Mouse (Mus musculus) lung, adult 2 months (tissue): ENCODE data around the gene Ucma. TPM values are rescaled to one million over a fixed set of nuclear protein-coding genes. Genes with fewer than 3 reads are reported as not detected.

Experiments used
- DNase-seq: peaks from one replicate; pipeline ENCODE4 v3.0.0; 2022
- H3K4me1 ChIP-seq: fragments of 200-500 bp; 2 replicates; pipeline ENCODE4 v1.6.1; 2011; ENCODE audit warnings: low read length; ENCODE audit not compliant: control insufficient read depth, insufficient read depth
- H3K4me3 ChIP-seq: fragments of 200-500 bp; replicated peaks from 2 replicates; pipeline ENCODE3; 2011; ENCODE audit warnings: low read depth, mild to moderate bottlenecking, control low read depth, low read length; ENCODE audit errors: extremely low read depth
- CTCF ChIP-seq: fragments of 200-500 bp; IDR thresholded peaks from 2 replicates; pipeline ENCODE4 v1.5.1; 2011; ENCODE audit warnings: mild to moderate bottlenecking, low read length, control low read depth; ENCODE audit not compliant: insufficient read depth
- POLR2A ChIP-seq: fragments of 200-500 bp; IDR thresholded peaks from 2 replicates; pipeline ENCODE4 v1.6.1; 2011; ENCODE audit warnings: low read depth, mild to moderate bottlenecking, control low read depth, low read length, borderline replicate concordance; ENCODE audit errors: extremely low read depth
- WGBS: fragments of 180-500 bp; shearing (Covaris S2); methylation state at CpG from one replicate; pipeline ENCODE4 v1.1.7; 2018; 5-methylcytosine and 5-hydroxymethylcytosine counted together
- polyA plus RNA-seq: library from polyadenylated mRNA; depleted of rRNA; stranded (reverse); fragments of >200 nt; gene quantifications from 2 replicates; pipeline ENCODE4 v1.2.3, GENCODE M21; 2012

Ucma gene
- polyA plus RNA-seq, 1 experiment, result 0.22 TPM

DNA sequence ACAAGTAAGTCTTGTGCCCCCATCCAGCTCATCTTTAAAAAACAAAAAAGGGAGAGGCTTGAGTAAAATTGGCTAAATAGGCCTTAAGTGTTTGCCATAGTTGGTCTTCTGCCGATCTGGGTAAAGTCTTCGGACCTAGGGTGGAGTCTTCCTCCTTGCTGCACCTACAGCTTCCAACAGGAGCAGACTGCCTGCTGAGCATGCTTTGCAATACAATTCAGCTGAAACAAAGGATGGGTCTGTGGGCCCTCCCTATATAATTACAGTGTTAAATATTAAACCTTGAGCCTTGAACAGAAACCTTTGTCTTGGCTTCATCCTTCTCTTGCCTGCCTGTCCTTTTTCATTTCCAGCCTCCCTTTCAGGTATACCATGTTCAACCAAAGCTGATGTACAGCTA, 8.1 kb upstream of the Ucma start:
- WGBS, result 93% methylated on average over 2 of the region's 2 CpGs
- DNase-seq, result no peak
- Histone ChIP-seq H3K4me1 (no peaks in the 10 kb centered on the region), H3K4me3 (no peak overlapping the region)
- TF ChIP-seq POLR2A (no peak), CTCF (no peak)

- no peak overlapping the region for H3K4me3 ChIP-seq
- 58% methylated on average over 2 of the region's 2 CpGs for WGBS
- no peak for DNase-seq
- H3K4me1 ChIP-seq, result no peaks in the 10 kb centered on the region
- TF ChIP-seq POLR2A, result no peak
- no peak for TF ChIP-seq CTCF
Observed at GRCm38 (mm10) chr2:4969083-4969482, 6.8 kb upstream of the Ucma start.

- WGBS, result 49% methylated on average over 8 of the region's 8 CpGs
- Histone ChIP-seq H3K4me3 (no peak overlapping the region), H3K4me1 (no peaks in the 10 kb centered on the region)
- DNase-seq, result no peak
- TF ChIP-seq POLR2A (no peak), CTCF (no peak)
Observed at GRCm38 (mm10) chr2:4978091-4978490, 2.2 kb downstream of the Ucma start.

GRCm38 (mm10) chr2:4983987-4984386, 8.1 kb downstream of the Ucma start:
- H3K4me3 ChIP-seq, result no peak overlapping the region
- DNase-seq, result no peak
- TF ChIP-seq POLR2A, result no peak
- TF ChIP-seq CTCF, result no peak
- 36% methylated on average over 5 of the region's 5 CpGs for WGBS
- H3K4me1 ChIP-seq, result no peaks in the 10 kb centered on the region

DNA sequence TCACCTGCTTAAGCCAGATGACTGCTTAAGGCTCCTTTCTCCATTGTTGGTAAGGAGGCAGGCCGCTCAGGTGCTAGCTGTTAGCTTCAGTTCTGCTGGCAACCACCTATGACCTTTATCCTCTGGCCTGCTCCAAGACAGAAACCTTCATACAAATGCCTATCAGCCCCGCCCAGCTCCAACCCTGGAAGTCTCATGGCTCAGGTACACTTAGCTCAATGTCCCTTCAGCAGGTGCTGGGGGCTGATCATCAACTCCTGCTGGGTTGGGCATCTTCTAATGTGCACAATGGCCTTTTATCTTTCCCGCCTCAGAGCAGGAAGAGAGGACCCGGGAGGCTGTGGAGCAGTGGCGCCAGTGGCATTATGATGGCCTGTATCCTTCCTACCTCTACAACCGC, 9.1 kb downstream of the Ucma start:
- TF ChIP-seq POLR2A (no peak), CTCF (no peak)
- H3K4me3 ChIP-seq, result no peak overlapping the region
- no peak for DNase-seq
- no peaks in the 10 kb centered on the region for H3K4me1 ChIP-seq
- WGBS, result 80% methylated on average over 6 of the region's 6 CpGs

DNA sequence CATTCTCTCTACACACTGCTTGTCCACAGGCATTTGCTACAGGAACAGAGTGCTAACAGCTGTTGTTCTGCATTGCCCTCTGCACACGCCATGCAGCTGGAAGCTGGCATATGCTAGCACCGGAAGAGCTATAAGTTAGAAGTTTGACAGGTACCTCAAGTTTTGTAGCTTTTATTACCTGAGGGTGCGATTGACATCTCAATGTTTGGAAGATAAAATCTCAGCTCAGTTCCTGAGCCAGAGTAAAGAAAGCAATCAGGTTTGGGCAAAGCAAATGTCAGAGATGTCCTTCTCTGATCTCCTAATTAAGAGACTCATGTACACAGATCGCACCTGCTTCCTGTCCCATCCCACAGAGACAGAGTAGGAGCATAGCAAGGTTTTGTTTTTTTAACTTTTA, 10.9 kb downstream of the Ucma start:
- Histone ChIP-seq H3K4me3 (no peak overlapping the region), H3K4me1 (no peaks in the 10 kb centered on the region)
- no peak for DNase-seq
- 63% methylated on average over 4 of the region's 4 CpGs for WGBS
- TF ChIP-seq CTCF, result no peak

GRCm38 (mm10) chr2:4987388-4988180, 11.7 kb downstream of the Ucma start:
- no peaks in the 10 kb centered on the region for H3K4me1 ChIP-seq
- no peak for DNase-seq
- H3K4me3 ChIP-seq, result no peak overlapping the region
- 53% methylated on average over 8 of the region's 8 CpGs for WGBS
- TF ChIP-seq POLR2A, result no peak
- TF ChIP-seq CTCF, result no peak

DNA sequence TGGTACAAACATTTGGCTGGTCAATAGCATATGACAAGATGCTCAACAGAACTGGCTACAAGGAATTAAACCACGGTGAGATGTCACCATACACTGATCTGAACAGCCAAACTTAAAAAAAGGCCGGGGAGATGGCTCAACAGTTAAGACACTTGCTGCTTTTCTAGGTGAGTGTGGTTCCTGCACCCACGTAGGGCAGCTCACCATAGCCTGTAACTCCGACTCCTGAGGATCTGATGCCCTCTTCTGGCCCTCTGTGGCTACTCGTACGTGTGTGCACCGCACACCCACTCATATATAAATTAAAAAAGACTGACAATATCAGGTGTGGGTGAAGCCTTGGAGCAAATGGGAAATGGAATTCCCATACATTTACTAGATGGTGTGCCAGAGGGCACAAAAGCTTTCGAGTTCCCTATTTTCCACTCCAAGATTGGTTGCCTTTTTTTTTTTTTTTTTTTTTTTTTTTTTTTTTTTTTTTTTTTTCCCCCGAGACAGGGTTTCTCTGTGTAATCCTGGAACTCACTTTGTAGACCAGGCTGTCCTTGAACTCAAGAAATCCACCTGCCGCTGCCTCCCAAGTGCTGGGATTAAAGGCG, 13.0 kb downstream of the Ucma start:
- peak; percentile 10 for DNase-seq
- Histone ChIP-seq H3K4me1 (no peaks in the 10 kb centered on the region), H3K4me3 (no peak overlapping the region)
- 72% methylated on average over 11 of the region's 11 CpGs for WGBS
- peak; percentile 59; the same call in 1 of the 2 replicates for TF ChIP-seq CTCF
- TF ChIP-seq POLR2A, result no peak

DNA sequence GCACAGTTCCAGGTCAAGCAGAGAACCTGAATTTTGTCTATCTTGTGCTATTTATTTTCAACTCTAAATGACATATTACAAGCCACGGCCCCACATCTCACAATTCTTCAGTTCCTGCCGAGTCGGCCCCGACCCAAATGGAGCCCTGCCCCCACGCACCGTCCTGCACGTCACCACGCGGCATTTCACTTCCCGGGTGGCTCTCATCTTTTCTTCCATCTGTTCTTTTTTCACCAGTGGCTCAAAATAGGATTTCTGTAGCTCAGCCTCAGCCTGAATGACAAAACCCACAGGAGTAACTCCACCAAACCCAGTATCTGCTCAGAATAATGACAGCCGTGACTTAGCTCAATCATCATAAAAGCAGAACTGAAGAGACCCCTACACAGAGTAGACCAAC, 17.7 kb downstream of the Ucma start:
- TF ChIP-seq POLR2A (no peak), CTCF (no peak)
- H3K4me3 ChIP-seq, result no peak overlapping the region
- WGBS, result 90% methylated on average over 11 of the region's 11 CpGs
- DNase-seq, result no peak
- H3K4me1 ChIP-seq, result no peaks in the 10 kb centered on the region

GRCm38 (mm10) chr2:4994436-4994835, 18.5 kb downstream of the Ucma start:
- Histone ChIP-seq H3K4me3 (no peak overlapping the region), H3K4me1 (no peaks in the 10 kb centered on the region)
- TF ChIP-seq POLR2A, result no peak
- no peak for TF ChIP-seq CTCF
- no peak for DNase-seq
- WGBS, result 84% methylated on average over 4 of the region's 4 CpGs
